Mouse (Mus musculus): ENCODE results near the gene Plek.

GRCm38 (mm10) chr11:16996818-16997217, 55.4 kb downstream of the Plek start:
- TF ChIP-seq CTCF (IDR thresholded peaks at IDR 0.05; ENCODE audit: low read depth, low read length) (no peak), POLR2A (IDR thresholded peaks at IDR 0.05; ENCODE audit: borderline replicate concordance, low read depth, low read length) (no peak)
